Mouse (Mus musculus) c-Kit-positive CD71-negative TER-119-negative erythroid progenitor cells, embryonic 14.5 days (primary cell): ENCODE data around the gene Popdc3.
"Not testable (repeated sequence)": the region's sequence is repeated elsewhere in the genome, so short reads cannot be mapped to it uniquely, and the experiment has no call there.

ENCODE experiments used
- DNase-seq: peaks from one replicate; pipeline ENCODE4 v3.0.0-alpha.2; 2013; ENCODE audit warnings: low read depth

Popdc3 gene

GRCm38 (mm10) chr10:45314865-45315264, 137.0 kb downstream of the Popdc3 start:
- DNase-seq, result no peak

DNA sequence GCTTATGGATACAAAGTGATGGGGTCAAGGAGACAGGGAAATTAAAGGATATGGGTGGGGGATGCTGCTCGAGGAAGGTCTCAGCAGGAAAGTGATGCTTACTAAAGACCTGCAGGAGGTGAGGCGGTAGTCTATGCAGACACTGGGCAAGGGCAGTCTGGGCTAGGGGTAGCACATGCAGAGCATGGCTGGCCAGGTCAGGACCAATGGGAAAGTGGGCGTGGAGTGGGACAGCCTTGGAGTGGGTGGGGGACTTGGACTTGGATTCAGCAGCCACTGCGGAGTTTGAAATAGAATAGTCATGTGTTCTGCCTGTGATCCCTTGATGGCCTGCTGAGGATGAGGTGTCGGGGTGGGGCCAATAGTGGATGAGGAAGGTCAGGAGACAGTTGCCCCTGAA, 141.0 kb downstream of the Popdc3 start:
- no peak for DNase-seq

DNA sequence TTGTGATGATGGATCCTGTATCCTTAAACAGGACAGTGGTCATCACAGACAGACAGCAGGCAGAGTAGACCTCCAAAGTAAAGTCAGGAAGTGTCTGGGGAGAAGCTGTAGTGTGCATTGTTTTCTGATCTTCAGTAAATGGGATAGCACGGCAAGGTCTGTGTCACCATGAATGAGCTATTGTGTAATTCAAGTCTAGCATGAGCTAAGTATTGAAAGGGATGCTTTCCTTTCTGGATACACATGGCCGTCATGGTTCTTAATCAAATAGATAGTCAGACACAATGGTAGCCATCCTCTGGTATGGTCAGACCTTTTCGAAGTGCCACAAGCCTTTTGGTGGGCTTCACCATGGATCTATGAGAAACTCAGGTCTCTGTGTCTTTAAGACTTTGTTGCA, 142.4 kb downstream of the Popdc3 start:
- DNase-seq, result no peak

- no peak for DNase-seq
These were observed 146.3 kb downstream of the Popdc3 start for GRCm38 (mm10) chr10:45324159-45324558.

DNA sequence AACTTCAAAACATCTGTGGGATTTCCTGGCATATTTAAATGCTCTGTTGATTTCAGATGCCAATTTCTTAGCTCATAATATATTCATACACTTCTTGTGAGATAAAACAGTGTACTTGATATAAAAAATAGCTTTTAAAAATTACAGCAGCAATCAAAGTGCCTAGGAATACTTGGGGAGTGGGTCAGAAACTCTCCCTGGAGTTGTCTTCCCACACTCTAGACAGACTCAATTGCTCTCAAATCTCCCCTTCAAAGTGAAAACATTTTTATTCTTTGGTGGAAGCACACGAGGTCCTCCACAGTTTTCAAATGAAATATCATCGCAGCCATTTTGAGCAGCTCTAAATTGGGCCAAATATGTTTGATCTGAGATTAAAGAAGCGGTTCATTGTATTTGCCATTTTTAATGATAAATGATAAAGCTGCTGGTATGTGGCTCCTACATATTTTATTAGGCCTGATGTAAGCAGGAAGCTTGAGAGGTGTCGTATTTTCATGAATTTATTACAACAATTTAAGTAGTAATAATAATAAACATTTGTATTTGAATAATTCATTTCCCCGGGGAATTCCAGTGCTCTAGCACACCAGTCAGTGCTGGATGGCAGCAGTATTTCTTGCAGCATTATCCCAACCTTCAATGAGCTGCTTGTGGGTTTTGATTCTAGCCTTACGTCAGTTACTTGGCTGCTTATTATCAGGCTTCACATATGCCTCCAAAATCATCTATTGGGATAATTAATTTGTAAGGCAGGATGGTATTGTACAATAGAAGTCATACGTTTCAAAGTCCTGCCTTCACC, 150.5 kb downstream of the Popdc3 start:
- no peak for DNase-seq

GRCm38 (mm10) chr10:45334925-45335324, 157.0 kb downstream of the Popdc3 start:
- DNase-seq, result no peak

- no peak for DNase-seq
These were observed 157.8 kb downstream of the Popdc3 start, which contains the start of gene Bves for GRCm38 (mm10) chr10:45335434-45336422. Gene Bves (plus strand): TSS chr10:45335772.

DNA sequence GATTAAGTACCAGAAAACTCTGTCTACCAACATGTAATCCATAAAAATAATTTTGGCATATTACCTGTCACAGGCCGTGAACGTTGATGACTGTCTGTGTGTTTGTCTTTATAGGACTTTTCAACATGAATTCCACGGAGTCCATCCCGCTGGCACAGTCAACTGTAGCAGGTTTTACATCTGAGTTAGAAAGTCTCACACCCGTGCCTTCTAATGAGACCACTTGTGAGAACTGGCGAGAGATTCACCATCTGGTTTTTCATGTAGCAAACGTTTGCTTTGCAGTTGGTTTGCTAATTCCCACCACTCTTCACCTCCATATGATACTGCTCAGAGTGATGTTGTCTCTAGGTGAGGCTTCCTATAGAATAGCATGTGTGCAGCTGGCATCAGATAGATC, 161.2 kb downstream of the Popdc3 start:
- no peak for DNase-seq

DNA sequence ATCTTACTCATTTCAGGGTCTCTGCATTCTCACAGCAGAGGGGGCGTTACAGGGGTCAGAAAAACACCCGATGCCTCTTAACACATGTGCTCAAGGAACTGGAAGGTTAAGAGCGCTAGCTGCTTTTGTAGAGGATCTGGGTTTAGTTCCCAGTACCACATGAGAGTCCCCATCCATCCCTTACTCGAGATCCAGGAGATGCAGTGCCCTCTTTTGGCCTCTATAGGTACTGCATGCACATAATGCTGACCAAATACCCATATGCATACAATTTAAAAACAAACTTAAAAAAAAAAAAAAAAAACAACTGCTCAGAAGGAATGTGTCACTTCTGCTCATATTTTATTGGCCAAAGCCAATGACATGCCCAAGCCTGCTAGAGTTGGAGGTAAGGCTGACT, 166.5 kb downstream of the Popdc3 start:
- DNase-seq, result no peak

- no peak for DNase-seq
These were observed 167.3 kb downstream of the Popdc3 start for GRCm38 (mm10) chr10:45345217-45345616.

DNA sequence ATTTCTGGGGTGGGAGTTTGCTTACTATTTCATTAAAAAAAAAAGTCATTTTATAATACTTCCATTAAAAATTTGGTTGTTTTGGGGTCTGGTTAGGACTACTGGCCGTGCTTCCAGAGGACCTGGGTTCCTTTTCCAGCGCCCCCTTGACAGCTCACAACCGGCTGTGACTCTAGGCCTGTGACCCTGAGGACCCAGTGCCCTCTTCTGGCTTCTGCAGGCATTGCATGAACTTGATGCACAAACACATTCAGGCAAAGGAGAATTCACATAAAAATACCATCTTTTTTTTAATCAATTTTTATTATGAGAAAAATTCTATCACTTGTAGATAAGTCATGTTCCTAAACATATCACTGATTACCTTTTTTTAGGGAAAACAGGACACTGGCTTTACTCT, 170.2 kb downstream of the Popdc3 start:
- DNase-seq, result not testable (repeated sequence)

DNA sequence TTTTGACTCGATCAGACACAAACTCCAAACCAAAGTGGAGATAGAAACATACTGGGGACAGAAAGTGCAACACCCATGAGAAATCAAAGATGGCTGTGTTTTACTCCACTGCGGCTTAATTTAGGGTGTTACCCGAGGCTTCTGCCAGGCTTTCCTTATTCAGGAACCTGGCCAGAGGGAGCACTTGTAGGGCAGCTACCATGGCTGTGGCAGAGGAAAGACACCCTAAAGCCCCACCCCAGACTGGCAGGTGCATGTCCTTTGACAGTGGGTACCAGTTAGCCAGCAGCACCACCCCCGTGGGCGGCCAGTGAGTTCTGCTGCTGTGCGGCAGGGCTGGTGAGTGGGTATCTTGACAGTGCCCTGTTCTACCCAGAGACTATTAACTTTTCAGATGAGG, 178.2 kb downstream of the Popdc3 start:
- no peak for DNase-seq

DNA sequence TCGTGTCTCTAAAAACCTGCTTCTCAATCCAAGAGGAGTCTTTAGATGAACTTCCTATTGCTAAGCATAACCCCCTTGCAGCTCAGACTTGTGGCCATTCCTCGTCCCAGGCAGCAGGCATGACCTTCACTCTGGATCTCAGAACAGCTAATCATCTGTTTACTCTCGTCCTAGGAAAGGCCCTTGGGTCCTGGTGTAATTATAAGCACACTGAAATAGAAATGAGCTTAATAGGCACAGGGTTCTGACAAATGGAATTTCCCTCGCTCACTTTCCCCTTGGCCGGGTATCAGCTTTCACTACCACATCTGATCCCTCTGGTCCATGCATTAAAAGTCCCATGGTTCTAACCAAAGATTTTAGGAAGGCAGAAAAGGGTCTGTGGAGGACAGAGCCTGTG, 185.5 kb downstream of the Popdc3 start:
- no peak for DNase-seq

GRCm38 (mm10) chr10:45366987-45367705, 189.2 kb downstream of the Popdc3 start:
- no peak for DNase-seq
